Mouse (Mus musculus): Measurements from ENCODE around the gene Itgae. TPM values are rescaled to one million over a fixed set of nuclear protein-coding genes. Genes with fewer than 3 reads are reported as not detected.

Itgae gene
- polyA plus RNA-seq, 1 experiment, result 0.78 TPM

GRCm38 (mm10) chr11:73085391-73085790 lies 5.0 kb upstream of the Itgae start:
- TF ChIP-seq CTCF (IDR thresholded peaks at IDR 0.05; ENCODE audit: low read depth, low read length) (no peak), POLR2A (IDR thresholded peaks at IDR 0.05; ENCODE audit: insufficient read depth, low read length) (no peak), EP300 (IDR thresholded peaks at IDR 0.05; ENCODE audit: insufficient read depth, low read depth, low read length) (no peak)
- H3K36me3 ChIP-seq (ENCODE audit: control insufficient read depth, insufficient read depth, low read length, poor library complexity, severe bottlenecking), result peaks cover 4% of the 10 kb centered on the region; the same call in 1 of the 2 replicates
- no peak overlapping the region for H3K4me3 ChIP-seq (ENCODE audit: low read depth, low read length)
- no peaks in the 10 kb centered on the region for H3K27me3 ChIP-seq (ENCODE audit: control insufficient read depth, insufficient read depth, low read length, poor library complexity, severe bottlenecking)
- H3K9ac ChIP-seq (ENCODE audit: low read depth, poor library complexity, severe bottlenecking), result no peak overlapping the region
- H3K9me3 ChIP-seq (replicated peaks; ENCODE audit: control insufficient read depth, insufficient read depth, low read length, poor library complexity, severe bottlenecking), result no peaks in the 10 kb centered on the region
- H3K27ac ChIP-seq (ENCODE audit: insufficient read depth, low read length), result no peak overlapping the region
- H3K4me1 ChIP-seq (ENCODE audit: control insufficient read depth, insufficient read depth, low read length), result no peaks in the 10 kb centered on the region

DNA sequence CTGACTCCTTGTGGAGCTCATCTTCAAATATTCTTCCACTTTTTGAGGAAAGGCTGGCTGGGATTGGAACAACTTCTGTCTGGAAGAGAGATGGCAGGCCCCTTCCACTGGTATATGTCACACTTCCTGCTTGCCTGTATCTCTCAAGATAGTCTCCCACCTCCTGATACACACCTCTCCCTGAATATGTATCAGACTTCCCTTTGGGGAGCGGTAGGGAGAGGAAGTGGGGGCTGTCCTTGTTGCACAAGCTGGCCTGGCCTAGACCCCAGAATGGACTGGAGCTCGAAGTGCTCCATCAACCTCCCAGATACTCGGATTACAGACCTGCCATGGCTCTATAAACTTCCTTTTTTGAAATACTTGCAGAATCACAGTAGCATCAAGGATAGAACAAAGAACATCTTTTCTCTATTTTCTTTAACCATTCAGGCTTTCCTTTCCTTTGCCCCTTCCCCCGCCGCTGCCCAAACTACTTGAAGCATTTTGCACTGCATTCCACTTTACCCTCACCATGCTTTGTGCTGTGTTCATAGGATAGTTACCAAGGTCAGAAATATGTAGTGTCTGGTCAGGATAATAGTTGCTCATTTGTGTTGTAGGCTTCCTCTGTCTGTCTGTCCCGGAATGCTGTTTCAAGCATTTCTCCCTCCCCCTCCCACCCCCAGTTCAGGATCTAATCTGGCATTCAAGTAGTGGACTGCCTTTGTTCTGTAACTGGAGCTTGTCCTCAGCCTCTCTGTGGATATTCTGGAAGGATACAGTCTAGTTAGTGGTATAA lies 2.5 kb upstream of the Itgae start:
- TF ChIP-seq EP300 (IDR thresholded peaks at IDR 0.05; ENCODE audit: insufficient read depth, low read depth, low read length) (no peak), CTCF (IDR thresholded peaks at IDR 0.05; ENCODE audit: low read depth, low read length) (no peak), POLR2A (IDR thresholded peaks at IDR 0.05; ENCODE audit: insufficient read depth, low read length) (no peak)
- no peak overlapping the region for H3K9ac ChIP-seq (ENCODE audit: low read depth, poor library complexity, severe bottlenecking)
- no peak overlapping the region for H3K27ac ChIP-seq (ENCODE audit: insufficient read depth, low read length)
- no peaks in the 10 kb centered on the region for H3K36me3 ChIP-seq (ENCODE audit: control insufficient read depth, insufficient read depth, low read length, poor library complexity, severe bottlenecking)
- H3K9me3 ChIP-seq (replicated peaks; ENCODE audit: control insufficient read depth, insufficient read depth, low read length, poor library complexity, severe bottlenecking), result no peaks in the 10 kb centered on the region
- H3K27me3 ChIP-seq (ENCODE audit: control insufficient read depth, insufficient read depth, low read length, poor library complexity, severe bottlenecking), result no peaks in the 10 kb centered on the region
- no peaks in the 10 kb centered on the region for H3K4me1 ChIP-seq (ENCODE audit: control insufficient read depth, insufficient read depth, low read length)
- no peak overlapping the region for H3K4me3 ChIP-seq (ENCODE audit: low read depth, low read length)

DNA sequence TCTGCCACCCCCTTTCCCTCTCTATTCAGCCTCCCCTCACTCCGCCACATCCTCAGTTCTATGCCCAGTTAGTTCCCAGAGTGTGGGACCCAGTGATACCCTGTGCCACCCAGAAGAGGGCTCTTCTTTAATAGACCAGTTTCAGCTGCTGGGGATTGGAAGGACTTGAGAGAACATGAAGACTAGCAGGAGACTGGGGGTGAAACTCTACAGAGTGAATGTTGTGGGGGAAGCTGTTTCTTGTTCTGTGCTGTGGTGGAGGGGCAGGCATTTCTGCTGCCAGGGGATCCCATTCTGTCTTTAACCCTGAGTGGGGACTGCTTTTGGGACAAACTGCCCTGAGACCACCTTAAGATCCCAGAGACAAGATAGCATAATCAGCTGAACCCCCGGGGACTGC lies 443 bp downstream of the Itgae start:
- Histone ChIP-seq H3K9ac (ENCODE audit: low read depth, poor library complexity, severe bottlenecking) (no peak overlapping the region), H3K4me1 (ENCODE audit: control insufficient read depth, insufficient read depth, low read length) (no peaks in the 10 kb centered on the region), H3K27ac (ENCODE audit: insufficient read depth, low read length) (no peak overlapping the region)

DNA sequence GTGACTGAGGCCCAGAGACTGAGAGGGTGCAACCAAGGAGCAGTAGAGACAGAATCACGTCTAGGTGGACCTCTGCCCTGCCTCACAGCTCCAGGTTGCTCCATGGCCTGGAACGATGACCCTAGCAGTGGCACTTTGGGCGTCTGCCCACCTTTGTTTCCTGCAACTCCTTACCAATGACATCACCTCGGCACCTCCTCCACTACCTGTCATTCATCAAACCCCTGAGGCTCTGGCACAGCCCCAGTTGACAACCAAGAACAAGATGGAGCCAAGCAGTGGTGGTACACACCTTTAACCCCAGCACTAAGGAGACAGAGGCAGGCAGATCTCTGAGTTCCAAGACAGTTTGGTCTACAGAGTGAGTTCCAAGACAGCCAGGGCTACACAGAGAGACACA lies 1.7 kb downstream of the Itgae start:
- H3K4me1 ChIP-seq (ENCODE audit: control insufficient read depth, insufficient read depth, low read length), result no peaks in the 10 kb centered on the region
- H3K36me3 ChIP-seq (ENCODE audit: control insufficient read depth, insufficient read depth, low read length, poor library complexity, severe bottlenecking), result no peaks in the 10 kb centered on the region
- no peaks in the 10 kb centered on the region for H3K9me3 ChIP-seq (replicated peaks; ENCODE audit: control insufficient read depth, insufficient read depth, low read length, poor library complexity, severe bottlenecking)
- TF ChIP-seq EP300 (IDR thresholded peaks at IDR 0.05; ENCODE audit: insufficient read depth, low read depth, low read length) (no peak), CTCF (IDR thresholded peaks at IDR 0.05; ENCODE audit: low read depth, low read length) (no peak), POLR2A (IDR thresholded peaks at IDR 0.05; ENCODE audit: insufficient read depth, low read length) (no peak)
- H3K9ac ChIP-seq (ENCODE audit: low read depth, poor library complexity, severe bottlenecking), result no peak overlapping the region
- no peaks in the 10 kb centered on the region for H3K27me3 ChIP-seq (ENCODE audit: control insufficient read depth, insufficient read depth, low read length, poor library complexity, severe bottlenecking)
- H3K4me3 ChIP-seq (ENCODE audit: low read depth, low read length), result no peak overlapping the region
- no peak overlapping the region for H3K27ac ChIP-seq (ENCODE audit: insufficient read depth, low read length)

More for the DNA sequence above, 443 bp downstream of the Itgae start:
- Histone ChIP-seq H3K36me3 (ENCODE audit: control insufficient read depth, insufficient read depth, low read length, poor library complexity, severe bottlenecking) (no peaks in the 10 kb centered on the region), H3K4me3 (ENCODE audit: low read depth, low read length) (no peak overlapping the region), H3K27me3 (ENCODE audit: control insufficient read depth, insufficient read depth, low read length, poor library complexity, severe bottlenecking) (no peaks in the 10 kb centered on the region), H3K9me3 (replicated peaks; ENCODE audit: control insufficient read depth, insufficient read depth, low read length, poor library complexity, severe bottlenecking) (no peaks in the 10 kb centered on the region)
- TF ChIP-seq EP300 (IDR thresholded peaks at IDR 0.05; ENCODE audit: insufficient read depth, low read depth, low read length), result no peak

GRCm38 (mm10) chr11:73092877-73093276 lies 2.5 kb downstream of the Itgae start:
- Histone ChIP-seq H3K36me3 (ENCODE audit: control insufficient read depth, insufficient read depth, low read length, poor library complexity, severe bottlenecking) (no peaks in the 10 kb centered on the region), H3K27me3 (ENCODE audit: control insufficient read depth, insufficient read depth, low read length, poor library complexity, severe bottlenecking) (no peaks in the 10 kb centered on the region), H3K9me3 (replicated peaks; ENCODE audit: control insufficient read depth, insufficient read depth, low read length, poor library complexity, severe bottlenecking) (no peaks in the 10 kb centered on the region), H3K9ac (ENCODE audit: low read depth, poor library complexity, severe bottlenecking) (no peak overlapping the region), H3K27ac (ENCODE audit: insufficient read depth, low read length) (no peak overlapping the region), H3K4me3 (ENCODE audit: low read depth, low read length) (no peak overlapping the region), H3K4me1 (ENCODE audit: control insufficient read depth, insufficient read depth, low read length) (no peaks in the 10 kb centered on the region)
- TF ChIP-seq EP300 (IDR thresholded peaks at IDR 0.05; ENCODE audit: insufficient read depth, low read depth, low read length) (no peak), CTCF (IDR thresholded peaks at IDR 0.05; ENCODE audit: low read depth, low read length) (no peak), POLR2A (IDR thresholded peaks at IDR 0.05; ENCODE audit: insufficient read depth, low read length) (no peak)

DNA sequence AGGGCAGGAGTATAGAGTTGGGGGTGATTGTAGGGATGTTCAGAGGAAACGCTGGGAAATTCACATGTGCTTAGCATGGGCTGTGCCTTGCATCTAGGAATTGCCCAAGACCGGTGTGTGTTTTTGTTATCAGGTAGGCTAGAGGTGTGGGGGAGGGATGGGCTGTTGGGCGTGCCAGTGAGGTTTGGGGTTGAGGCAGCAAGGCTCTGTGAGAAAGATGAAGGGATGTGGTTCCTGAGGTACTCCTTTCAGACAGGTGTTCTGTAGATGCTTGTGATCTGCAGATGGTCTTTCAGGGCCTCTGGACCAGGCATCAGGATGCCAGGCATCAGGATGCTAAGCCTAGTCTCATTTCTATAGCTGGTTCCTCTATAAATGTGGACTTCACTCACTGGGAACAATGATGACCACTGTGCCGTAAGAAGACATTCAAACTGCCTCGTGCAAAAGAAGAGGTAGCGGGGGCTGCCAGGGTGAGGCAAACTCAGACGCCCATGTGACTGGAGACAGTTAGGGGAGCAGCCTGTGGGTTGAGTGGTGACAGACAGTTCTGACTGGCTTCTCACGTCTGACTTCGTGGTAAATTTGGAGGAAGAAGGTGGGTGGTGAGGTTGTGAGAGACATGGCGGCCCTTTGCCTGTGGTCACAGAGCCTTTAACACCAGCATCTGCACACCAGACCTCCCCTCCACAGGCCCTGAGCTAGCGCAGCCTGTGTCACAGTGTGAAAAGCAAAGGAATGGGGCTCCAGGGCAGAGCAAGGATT lies 4.0 kb downstream of the Itgae start:
- no peaks in the 10 kb centered on the region for H3K4me1 ChIP-seq (ENCODE audit: control insufficient read depth, insufficient read depth, low read length)
- H3K36me3 ChIP-seq (ENCODE audit: control insufficient read depth, insufficient read depth, low read length, poor library complexity, severe bottlenecking), result no peaks in the 10 kb centered on the region
- no peak overlapping the region for H3K4me3 ChIP-seq (ENCODE audit: low read depth, low read length)
- H3K27me3 ChIP-seq (ENCODE audit: control insufficient read depth, insufficient read depth, low read length, poor library complexity, severe bottlenecking), result no peaks in the 10 kb centered on the region
- TF ChIP-seq POLR2A (IDR thresholded peaks at IDR 0.05; ENCODE audit: insufficient read depth, low read length) (no peak), EP300 (IDR thresholded peaks at IDR 0.05; ENCODE audit: insufficient read depth, low read depth, low read length) (no peak), CTCF (IDR thresholded peaks at IDR 0.05; ENCODE audit: low read depth, low read length) (no peak)
- H3K9ac ChIP-seq (ENCODE audit: low read depth, poor library complexity, severe bottlenecking), result no peak overlapping the region
- no peaks in the 10 kb centered on the region for H3K9me3 ChIP-seq (replicated peaks; ENCODE audit: control insufficient read depth, insufficient read depth, low read length, poor library complexity, severe bottlenecking)
- no peak overlapping the region for H3K27ac ChIP-seq (ENCODE audit: insufficient read depth, low read length)

All from ES-Bruce4 (cell line).